Mouse (Mus musculus): ENCODE measurements around the gene Gp1ba.

DNA sequence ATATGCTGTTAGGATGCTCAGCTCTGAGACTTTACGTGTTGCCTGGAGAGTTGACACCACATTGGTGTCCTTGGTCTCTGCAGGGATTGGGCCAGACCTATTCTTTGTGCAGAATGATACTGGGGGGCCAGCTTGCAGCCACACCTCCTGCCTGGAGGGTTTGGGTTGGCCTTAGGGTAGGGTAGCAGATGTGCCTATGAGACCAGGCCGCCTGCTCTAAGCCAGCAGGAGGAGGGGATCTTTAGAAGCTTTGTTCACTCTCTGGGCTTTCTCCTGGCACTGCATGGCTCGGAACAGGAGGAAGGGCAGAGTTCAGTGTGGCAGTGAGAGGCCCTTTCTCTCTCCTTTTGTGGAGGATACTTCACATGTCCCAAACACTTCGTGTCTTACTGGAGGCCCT lies 42.8 kb upstream of the Gp1ba start:
- TF ChIP-seq MAFK (IDR thresholded peaks at IDR 0.05; ENCODE audit: insufficient read depth, low read depth, low read length) (no peak), ZC3H11A (IDR thresholded peaks at IDR 0.05; ENCODE audit: borderline replicate concordance, low read depth, low read length) (no peak)
